Mouse (Mus musculus) inflammation-experienced regulatory T-cells (primary cell): ENCODE measurements around the gene Syt7. TPM values are rescaled to one million over a fixed set of nuclear protein-coding genes. Genes with fewer than 3 reads are reported as not detected.

ENCODE experiments used
- polyA plus RNA-seq, 2 experiments: library from polyadenylated mRNA; unstranded; fragments of 100-300 nt; shearing (Covaris generic); gene quantifications; one replicate each; pipeline ENCODE4 v1.2.1; 2017

Gene Syt7
- polyA plus RNA-seq, result under 1 TPM; 0.25 to 0.94 TPM

DNA sequence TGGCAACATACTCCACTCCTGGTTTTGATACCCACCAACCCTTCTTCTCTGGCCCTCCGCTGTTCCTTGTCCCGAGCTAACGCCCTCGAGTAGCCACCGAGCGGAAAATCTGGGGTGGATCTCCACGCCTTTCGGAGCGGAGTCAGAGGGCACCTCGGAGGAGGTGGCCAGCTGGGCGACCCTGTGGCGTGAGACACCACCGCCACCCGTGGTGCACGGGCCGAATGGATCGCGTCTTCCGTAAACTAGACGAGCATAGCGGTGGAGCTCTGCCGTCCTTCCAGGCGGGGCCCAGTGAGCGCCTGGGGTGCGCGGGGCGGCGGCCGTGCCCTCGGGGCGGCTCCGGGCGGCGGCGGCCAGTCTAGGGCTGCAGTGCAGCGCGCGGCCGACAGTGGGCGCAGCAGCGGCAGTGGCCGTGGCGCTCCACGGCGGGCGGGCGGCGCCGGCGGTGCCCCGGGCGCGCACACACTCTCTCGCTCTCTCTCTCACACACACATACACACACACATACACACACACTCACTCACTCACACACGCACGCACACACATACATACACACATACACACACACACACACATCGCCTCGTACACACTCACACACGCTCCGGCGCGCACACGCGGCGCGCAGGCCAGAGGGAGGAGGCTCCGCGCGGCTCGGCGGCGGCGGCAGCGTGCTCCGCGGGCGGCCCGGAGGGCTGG is at the start of gene Syt7:
TSS of gene Syt7 (plus strand) at position 476 of the 699 bp plus-strand sequence.

DNA sequence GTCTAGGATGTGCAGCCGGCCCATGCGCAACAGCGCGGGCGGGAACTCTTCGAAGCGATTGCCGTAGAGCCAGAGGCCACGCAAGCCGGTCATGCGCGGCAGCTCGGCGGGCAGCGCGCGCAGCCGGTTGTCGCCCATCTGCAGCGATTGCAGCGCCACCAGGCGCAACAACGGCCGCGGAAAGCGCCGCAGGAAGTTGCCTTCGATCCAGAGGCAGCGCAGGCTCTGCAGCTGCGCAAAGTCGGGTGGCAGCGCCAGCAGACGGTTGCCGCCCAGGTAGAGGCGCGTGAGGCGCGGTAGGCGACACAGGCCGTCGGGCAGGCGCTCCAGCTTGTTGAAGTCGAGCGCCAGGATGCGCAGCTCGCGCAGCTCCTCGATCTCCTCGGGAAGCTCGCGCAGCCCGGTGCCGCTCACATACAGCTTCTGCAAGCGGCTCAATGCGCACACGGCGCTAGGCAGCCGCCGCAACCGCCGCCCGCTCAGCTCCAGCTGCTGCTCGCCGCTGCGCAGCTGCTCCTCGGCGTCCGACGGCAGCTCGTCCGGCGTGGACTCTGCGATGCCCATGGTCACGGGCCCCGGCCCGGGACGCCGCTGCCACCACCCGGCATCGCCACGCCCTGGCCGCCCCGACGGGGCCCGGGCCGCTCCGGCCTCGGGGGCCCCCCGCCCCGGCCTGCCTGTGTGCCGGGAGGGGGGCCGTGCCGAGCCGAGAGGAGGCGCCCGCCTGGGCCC is 68.0 kb downstream of the Syt7 start, which contains the start of gene Lrrc10b:
TSS of gene Lrrc10b (minus strand) at position 722 of the 732 bp plus-strand sequence.

DNA sequence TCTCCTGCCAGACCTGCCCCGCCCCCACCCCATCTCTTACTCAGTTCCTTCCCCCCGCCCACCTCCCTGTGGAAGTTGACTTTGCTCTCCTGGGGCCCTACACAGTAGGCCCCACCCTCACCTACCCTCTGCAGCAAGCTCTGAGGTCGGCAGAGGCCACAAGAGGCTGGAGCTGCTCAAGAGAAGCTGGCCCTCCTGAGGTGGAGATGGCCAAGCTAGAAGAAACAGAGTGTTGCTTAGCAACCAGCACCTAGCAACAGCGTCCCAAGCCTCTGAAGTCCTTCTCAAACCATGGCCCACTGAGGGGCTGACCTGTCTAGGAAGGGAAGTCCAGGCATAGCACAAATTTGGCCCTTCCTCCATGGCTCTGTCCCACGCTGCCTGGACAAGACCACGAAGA is 93.8 kb downstream of the Syt7 start, which contains the start of gene Ppp1r32:
TSS of gene Ppp1r32 (minus strand) at position 226 of the 400 bp plus-strand sequence.

Other genes starting within 250 kb of the Syt7 start
- gene Fads1, start 206.2 kb upstream of the Syt7 start, polyA plus RNA-seq, result 10 to 100 TPM; 13.1 to 14.9 TPM
- gene Tmem258, start 185.1 kb upstream of the Syt7 start, polyA plus RNA-seq, result 100 to 1,000 TPM; 254 to 276 TPM
- gene Fen1, start 184.9 kb upstream of the Syt7 start, polyA plus RNA-seq, result 10 to 100 TPM; 19.2 to 34.8 TPM
- 1 to 10 TPM in 1 of 2 experiments, under 1 TPM in 1; 0.19 to 2.5 TPM for gene Myrf, start 148.3 kb upstream of the Syt7 start, polyA plus RNA-seq
- under 1 TPM; 0.12 to 0.26 TPM for gene Dagla, start 84.2 kb upstream of the Syt7 start, polyA plus RNA-seq
- gene Lrrc10b, start 68.4 kb downstream of the Syt7 start, polyA plus RNA-seq, result not detected
- under 1 TPM; 0.39 to 0.62 TPM for gene Ppp1r32, start 93.8 kb downstream of the Syt7 start, polyA plus RNA-seq
- gene Cpsf7, start 136.2 kb downstream of the Syt7 start, polyA plus RNA-seq, result 10 to 100 TPM; 28.3 to 31.8 TPM
- gene Sdhaf2, start 137.1 kb downstream of the Syt7 start, polyA plus RNA-seq, result 10 to 100 TPM; 77.2 to 94.4 TPM
- 10 to 100 TPM in 1 of 2 experiments, 1 to 10 TPM in 1; 6.7 to 12.1 TPM for gene Tmem216, start 167.1 kb downstream of the Syt7 start, polyA plus RNA-seq
- gene Cyb561a3, start 188.1 kb downstream of the Syt7 start, polyA plus RNA-seq, result 10 to 100 TPM; 39.2 to 48.2 TPM
- 10 to 100 TPM; 14.8 to 19.8 TPM for gene Tmem138, start 188.3 kb downstream of the Syt7 start, polyA plus RNA-seq
- 100 to 1,000 TPM; 159 to 166 TPM for gene Ddb1, start 216.2 kb downstream of the Syt7 start, polyA plus RNA-seq
- gene Tkfc, start 216.6 kb downstream of the Syt7 start, polyA plus RNA-seq, result 1 to 10 TPM; 8.0 to 8.2 TPM
- gene Vwce, start 245.1 kb downstream of the Syt7 start, polyA plus RNA-seq, result 1 to 10 TPM in 1 of 2 experiments, under 1 TPM in 1; 0.10 to 1.5 TPM